Mouse (Mus musculus) adipocyte (in vitro differentiated cells): Measurements from ENCODE around the gene Gm11985.

Source experiments
- DNase-seq: peaks from one replicate; pipeline ENCODE4 v3.0.0-alpha.2; 2016; ENCODE audit warnings: low spot score

Gene Gm11985

GRCm38 (mm10) chr11:7199736-7200392 is 11.5 kb upstream of the Gm11985 start:
- DNase-seq = peak; percentile 89

- no peak for DNase-seq
These were observed 10.3 kb upstream of the Gm11985 start for GRCm38 (mm10) chr11:7198481-7199256.

- no peak for DNase-seq
These were observed 9.6 kb upstream of the Gm11985 start for GRCm38 (mm10) chr11:7198006-7198405.

- DNase-seq = no peak
These were observed 9.1 kb upstream of the Gm11985 start, which contains the start of gene Igfbp1 for GRCm38 (mm10) chr11:7197491-7197941. Igfbp1 (plus strand) TSS chr11:7197782.

GRCm38 (mm10) chr11:7195312-7195685 is 6.9 kb upstream of the Gm11985 start:
- peak; percentile 75 for DNase-seq

GRCm38 (mm10) chr11:7194432-7195311 is 6.3 kb upstream of the Gm11985 start:
- no peak for DNase-seq

- no peak for DNase-seq
These were observed 4.8 kb upstream of the Gm11985 start for GRCm38 (mm10) chr11:7193134-7193533.

- DNase-seq = peak; percentile 34
These were observed 4.3 kb upstream of the Gm11985 start for GRCm38 (mm10) chr11:7192710-7193109.

- DNase-seq = no peak
These were observed 897 bp downstream of the Gm11985 start for GRCm38 (mm10) chr11:7187472-7187871.

GRCm38 (mm10) chr11:7184420-7184819 is 3.9 kb downstream of the Gm11985 start:
- DNase-seq = no peak

GRCm38 (mm10) chr11:7182409-7183042 is 5.8 kb downstream of the Gm11985 start:
- no peak for DNase-seq

GRCm38 (mm10) chr11:7179276-7179675 is 9.1 kb downstream of the Gm11985 start:
- no peak for DNase-seq

- DNase-seq = no peak
These were observed 9.6 kb downstream of the Gm11985 start for GRCm38 (mm10) chr11:7178724-7179123.

- no peak for DNase-seq
These were observed 14.7 kb downstream of the Gm11985 start for GRCm38 (mm10) chr11:7173664-7174063.

GRCm38 (mm10) chr11:7169645-7170044 is 18.7 kb downstream of the Gm11985 start:
- DNase-seq = no peak

- DNase-seq = no peak
These were observed 24.0 kb downstream of the Gm11985 start for GRCm38 (mm10) chr11:7164416-7164815.

GRCm38 (mm10) chr11:7161502-7162174 is 26.7 kb downstream of the Gm11985 start:
- DNase-seq = peak; percentile 52

GRCm38 (mm10) chr11:7160637-7161101 is 27.7 kb downstream of the Gm11985 start:
- no peak for DNase-seq

- no peak for DNase-seq
These were observed 28.2 kb downstream of the Gm11985 start for GRCm38 (mm10) chr11:7160146-7160545.

GRCm38 (mm10) chr11:7158196-7158595 is 30.2 kb downstream of the Gm11985 start:
- DNase-seq = no peak

GRCm38 (mm10) chr11:7156427-7156826 is 31.9 kb downstream of the Gm11985 start:
- DNase-seq = no peak
